Mouse (Mus musculus): Measurements from ENCODE around the gene Meox1. TPM values are rescaled to one million over a fixed set of nuclear protein-coding genes. Genes with fewer than 3 reads are reported as not detected.

Meox1 gene
- polyA plus RNA-seq, 1 experiment from 2014 or later: 0.97 TPM

GRCm38 (mm10) chr11:101891451-101891850, 2.7 kb downstream of the Meox1 start:
- 42% methylated on average over 11 of the region's 11 CpGs for WGBS
- Histone ChIP-seq H3K36me3 (replicated peaks) (no peaks in the 10 kb centered on the region), H3K9me3 (no peaks in the 10 kb centered on the region), H3K4me1 (peaks cover 42% of the 10 kb centered on the region), H3K27me3 (ENCODE audit: poor library complexity, severe bottlenecking) (peaks cover 85% of the 10 kb centered on the region), H3K4me3 (no peak overlapping the region), H3K27ac (no peak overlapping the region)
- DNase-seq (ENCODE audit: extremely low spot score, low spot score): no peak

GRCm38 (mm10) chr11:101889781-101890180, 4.4 kb downstream of the Meox1 start:
- Histone ChIP-seq H3K4me3 (peak overlapping the region; percentile 45), H3K9me3 (no peaks in the 10 kb centered on the region), H3K27ac (peak overlapping the region; percentile 51; the same call in 1 of the 2 replicates), H3K36me3 (replicated peaks) (no peaks in the 10 kb centered on the region), H3K27me3 (ENCODE audit: poor library complexity, severe bottlenecking) (peaks cover 86% of the 10 kb centered on the region), H3K4me1 (peaks cover 50% of the 10 kb centered on the region)
- 2% methylated on average over 13 of the region's 13 CpGs for WGBS
- peak; percentile 37 for DNase-seq (ENCODE audit: extremely low spot score, low spot score)

- Histone ChIP-seq H3K9me3 (no peaks in the 10 kb centered on the region), H3K27me3 (ENCODE audit: poor library complexity, severe bottlenecking) (peaks cover 86% of the 10 kb centered on the region), H3K36me3 (replicated peaks) (no peaks in the 10 kb centered on the region), H3K4me3 (no peak overlapping the region), H3K27ac (no peak overlapping the region), H3K4me1 (peaks cover 45% of the 10 kb centered on the region)
- DNase-seq (ENCODE audit: extremely low spot score, low spot score): no peak
- 70% methylated on average over 6 of the region's 6 CpGs for WGBS
Measured at GRCm38 (mm10) chr11:101888820-101889219, 5.4 kb downstream of the Meox1 start.

GRCm38 (mm10) chr11:101886436-101886835, 7.7 kb downstream of the Meox1 start:
- Histone ChIP-seq H3K4me1 (peaks cover 46% of the 10 kb centered on the region), H3K36me3 (replicated peaks) (no peaks in the 10 kb centered on the region), H3K9me3 (no peaks in the 10 kb centered on the region), H3K4me3 (no peak overlapping the region), H3K27me3 (ENCODE audit: poor library complexity, severe bottlenecking) (peaks cover 85% of the 10 kb centered on the region), H3K27ac (0 out of 2 replicates have a peak overlapping the region, but pooled peaks have one; percentile 25)
- no peak for DNase-seq (ENCODE audit: extremely low spot score, low spot score)
- WGBS: 86% methylated on average over 12 of the region's 12 CpGs

- H3K4me3 ChIP-seq: no peak overlapping the region
- H3K36me3 ChIP-seq (replicated peaks): no peaks in the 10 kb centered on the region
- H3K27me3 ChIP-seq (ENCODE audit: poor library complexity, severe bottlenecking): peaks cover 85% of the 10 kb centered on the region
- H3K27ac ChIP-seq: no peak overlapping the region
- peaks cover 47% of the 10 kb centered on the region for H3K4me1 ChIP-seq
- no peaks in the 10 kb centered on the region for H3K9me3 ChIP-seq
- DNase-seq (ENCODE audit: extremely low spot score, low spot score): no peak
- WGBS: 71% methylated on average over 6 of the region's 6 CpGs
Measured at GRCm38 (mm10) chr11:101885881-101886319, 8.3 kb downstream of the Meox1 start.

GRCm38 (mm10) chr11:101885232-101885631, 8.9 kb downstream of the Meox1 start:
- Histone ChIP-seq H3K27me3 (ENCODE audit: poor library complexity, severe bottlenecking) (peaks cover 85% of the 10 kb centered on the region), H3K4me3 (no peak overlapping the region)

GRCm38 (mm10) chr11:101883911-101884310, 10.3 kb downstream of the Meox1 start:
- no peaks in the 10 kb centered on the region for H3K9me3 ChIP-seq
- peaks cover 51% of the 10 kb centered on the region for H3K4me1 ChIP-seq
- no peak overlapping the region for H3K27ac ChIP-seq
- no peaks in the 10 kb centered on the region for H3K36me3 ChIP-seq (replicated peaks)
- H3K4me3 ChIP-seq: no peak overlapping the region
- 62% methylated on average over 2 of the region's 2 CpGs for WGBS
- peaks cover 73% of the 10 kb centered on the region for H3K27me3 ChIP-seq (ENCODE audit: poor library complexity, severe bottlenecking)
- no peak for DNase-seq (ENCODE audit: extremely low spot score, low spot score)

More at GRCm38 (mm10) chr11:101885232-101885631, 8.9 kb downstream of the Meox1 start:
- no peak for DNase-seq (ENCODE audit: extremely low spot score, low spot score)
- Histone ChIP-seq H3K9me3 (no peaks in the 10 kb centered on the region), H3K27ac (no peak overlapping the region), H3K36me3 (replicated peaks) (no peaks in the 10 kb centered on the region), H3K4me1 (peaks cover 51% of the 10 kb centered on the region)
- 72% methylated on average over 6 of the region's 6 CpGs for WGBS

- peaks cover 69% of the 10 kb centered on the region for H3K27me3 ChIP-seq (ENCODE audit: poor library complexity, severe bottlenecking)
- no peak overlapping the region for H3K27ac ChIP-seq
- no peak overlapping the region for H3K4me3 ChIP-seq
- H3K9me3 ChIP-seq: no peaks in the 10 kb centered on the region
- peaks cover 58% of the 10 kb centered on the region for H3K4me1 ChIP-seq
- no peak for DNase-seq (ENCODE audit: extremely low spot score, low spot score)
- WGBS: 81% methylated on average over 11 of the region's 11 CpGs
- H3K36me3 ChIP-seq (replicated peaks): no peaks in the 10 kb centered on the region
Measured at GRCm38 (mm10) chr11:101882500-101883290, 11.5 kb downstream of the Meox1 start.

- WGBS: 3% methylated on average over 24 of the region's 24 CpGs
- Histone ChIP-seq H3K36me3 (replicated peaks) (no peaks in the 10 kb centered on the region), H3K27ac (peak overlapping the region; percentile 79), H3K4me3 (peak overlapping the region; percentile 49), H3K4me1 (peaks cover 58% of the 10 kb centered on the region), H3K9me3 (no peaks in the 10 kb centered on the region), H3K27me3 (ENCODE audit: poor library complexity, severe bottlenecking) (peaks cover 66% of the 10 kb centered on the region)
- DNase-seq (ENCODE audit: extremely low spot score, low spot score): peak; percentile 64
Measured at GRCm38 (mm10) chr11:101881604-101882071, 12.5 kb downstream of the Meox1 start.

- no peaks in the 10 kb centered on the region for H3K9me3 ChIP-seq
- H3K27me3 ChIP-seq (ENCODE audit: poor library complexity, severe bottlenecking): peaks cover 62% of the 10 kb centered on the region
- DNase-seq (ENCODE audit: extremely low spot score, low spot score): no peak
- peak overlapping the region; percentile 49 for H3K4me3 ChIP-seq
- 66% methylated on average over 7 of the region's 7 CpGs for WGBS
- no peaks in the 10 kb centered on the region for H3K36me3 ChIP-seq (replicated peaks)
- peaks cover 55% of the 10 kb centered on the region for H3K4me1 ChIP-seq
- H3K27ac ChIP-seq: peak overlapping the region; percentile 79; the same call in 1 of the 2 replicates
Measured at GRCm38 (mm10) chr11:101881185-101881584, 13.0 kb downstream of the Meox1 start.

- H3K36me3 ChIP-seq (replicated peaks): no peaks in the 10 kb centered on the region
- peaks cover 54% of the 10 kb centered on the region for H3K4me1 ChIP-seq
- H3K27ac ChIP-seq: no peak overlapping the region
- H3K4me3 ChIP-seq: no peak overlapping the region
- H3K27me3 ChIP-seq (ENCODE audit: poor library complexity, severe bottlenecking): peaks cover 52% of the 10 kb centered on the region
- no peaks in the 10 kb centered on the region for H3K9me3 ChIP-seq
- no peak for DNase-seq (ENCODE audit: extremely low spot score, low spot score)
- 73% methylated on average over 4 of the region's 4 CpGs for WGBS
Measured at GRCm38 (mm10) chr11:101879672-101880071, 14.5 kb downstream of the Meox1 start.

- H3K36me3 ChIP-seq (replicated peaks): no peaks in the 10 kb centered on the region
- DNase-seq (ENCODE audit: extremely low spot score, low spot score): no peak
- no peak overlapping the region for H3K4me3 ChIP-seq
- no peaks in the 10 kb centered on the region for H3K9me3 ChIP-seq
- peaks cover 56% of the 10 kb centered on the region for H3K4me1 ChIP-seq
- WGBS: 86% methylated on average over 6 of the region's 6 CpGs
- peaks cover 43% of the 10 kb centered on the region for H3K27me3 ChIP-seq (ENCODE audit: poor library complexity, severe bottlenecking)
- H3K27ac ChIP-seq: no peak overlapping the region; the same call in 1 of the 2 replicates
Measured at GRCm38 (mm10) chr11:101878696-101879095, 15.5 kb downstream of the Meox1 start.

GRCm38 (mm10) chr11:101874978-101875377, 19.2 kb downstream of the Meox1 start:
- WGBS: 75% methylated on average over 5 of the region's 5 CpGs
- peaks cover 48% of the 10 kb centered on the region for H3K4me1 ChIP-seq

More at GRCm38 (mm10) chr11:101874978-101875377, 19.2 kb downstream of the Meox1 start:
- H3K4me3 ChIP-seq: no peak overlapping the region
- no peaks in the 10 kb centered on the region for H3K36me3 ChIP-seq (replicated peaks)
- DNase-seq (ENCODE audit: extremely low spot score, low spot score): no peak
- peaks cover 10% of the 10 kb centered on the region for H3K27me3 ChIP-seq (ENCODE audit: poor library complexity, severe bottlenecking)
- no peaks in the 10 kb centered on the region for H3K9me3 ChIP-seq
- no peak overlapping the region for H3K27ac ChIP-seq

Measured in forebrain, embryonic 10.5 days (tissue).